Mouse (Mus musculus): ENCODE results near the gene Lmnb2. TPM values are rescaled to one million over a fixed set of nuclear protein-coding genes. Genes with fewer than 3 reads are reported as not detected.

Lmnb2 gene
- total RNA-seq (2021): 10 to 100 TPM; 15.5 to 17.2 TPM

DNA sequence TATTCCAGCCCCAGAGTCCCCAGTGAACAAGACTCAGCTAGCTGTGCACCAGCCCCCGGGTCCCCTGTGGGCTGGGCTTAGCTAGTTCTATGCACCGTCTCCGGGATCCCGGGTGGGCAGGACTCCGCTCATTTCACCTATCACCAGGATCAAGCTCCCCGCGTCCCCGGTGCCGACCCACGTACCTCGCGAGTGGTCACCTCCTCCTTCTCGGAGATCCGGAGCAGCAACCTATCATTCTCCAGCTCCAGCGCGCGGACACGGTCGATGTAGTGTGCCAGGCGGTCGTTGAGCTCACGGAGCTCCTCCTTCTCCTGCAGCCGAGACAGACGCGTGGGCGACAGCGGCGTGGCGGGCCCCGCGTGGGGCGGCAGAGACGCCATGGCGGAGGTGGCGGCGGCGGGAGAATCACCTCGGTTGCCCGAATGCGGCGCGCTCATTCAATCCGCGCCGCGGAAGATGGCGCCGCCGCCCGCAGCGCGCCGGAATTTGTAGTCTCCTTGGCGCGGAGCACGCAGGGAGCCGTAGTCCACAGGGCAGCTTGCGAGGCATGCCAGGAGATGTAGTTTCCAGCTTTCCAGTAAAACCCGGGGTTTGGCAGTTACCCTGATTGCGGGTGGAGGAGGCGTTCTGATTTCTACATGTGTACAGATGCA is at the start of gene Lmnb2:
TSS of gene Lmnb2 (minus strand) at position 467 of the 656 bp plus-strand sequence.
- DNase-seq: peak; percentile 76

DNA sequence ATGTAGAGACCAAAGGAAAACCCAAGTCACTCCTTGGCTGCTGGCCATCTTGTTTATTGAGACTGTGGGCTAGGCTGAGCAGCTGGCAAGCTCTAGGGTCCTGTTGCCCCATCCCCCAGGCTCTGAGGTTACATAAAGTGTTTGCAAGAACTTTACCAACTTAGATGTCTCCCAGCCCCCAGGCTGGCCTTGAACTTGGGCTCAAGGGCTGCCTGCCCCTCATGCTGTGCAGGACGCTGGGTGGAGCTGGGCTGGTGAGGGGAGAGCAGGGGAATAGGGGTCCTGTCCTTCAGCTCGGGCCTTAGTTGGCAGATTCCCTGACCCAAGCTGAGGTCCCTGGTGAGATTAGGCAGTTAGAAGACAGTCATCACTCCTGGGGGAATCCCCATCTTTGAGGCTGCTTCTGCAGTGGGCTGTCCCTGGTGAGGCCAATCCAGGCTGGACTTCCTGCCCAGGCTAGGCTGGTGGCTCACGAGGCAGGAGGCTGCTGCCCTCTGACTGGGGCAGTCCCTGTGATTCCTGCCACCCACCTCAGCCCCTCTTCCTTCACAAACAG is 49.1 kb upstream of the Lmnb2 start:
- no peak for DNase-seq

DNA sequence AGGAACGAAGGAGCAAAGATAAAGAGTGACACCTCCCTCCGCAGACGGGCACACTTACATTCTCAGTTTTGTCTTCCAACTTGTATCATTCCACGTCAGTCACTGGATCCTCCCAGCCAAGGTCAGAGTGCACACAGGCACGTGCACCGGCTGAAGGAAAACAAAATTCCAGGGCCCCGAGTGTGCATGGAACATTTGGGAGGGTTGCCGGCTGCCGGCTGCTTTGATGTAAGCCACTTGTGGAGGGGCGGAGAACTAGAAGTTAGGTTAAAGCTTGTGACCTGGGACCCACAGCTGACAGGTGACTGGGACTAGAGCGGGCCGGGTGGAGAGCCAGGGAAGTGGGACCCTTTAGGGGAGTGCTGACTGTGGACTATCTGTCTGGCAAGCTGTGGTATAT is 48.3 kb upstream of the Lmnb2 start:
- DNase-seq: no peak

DNA sequence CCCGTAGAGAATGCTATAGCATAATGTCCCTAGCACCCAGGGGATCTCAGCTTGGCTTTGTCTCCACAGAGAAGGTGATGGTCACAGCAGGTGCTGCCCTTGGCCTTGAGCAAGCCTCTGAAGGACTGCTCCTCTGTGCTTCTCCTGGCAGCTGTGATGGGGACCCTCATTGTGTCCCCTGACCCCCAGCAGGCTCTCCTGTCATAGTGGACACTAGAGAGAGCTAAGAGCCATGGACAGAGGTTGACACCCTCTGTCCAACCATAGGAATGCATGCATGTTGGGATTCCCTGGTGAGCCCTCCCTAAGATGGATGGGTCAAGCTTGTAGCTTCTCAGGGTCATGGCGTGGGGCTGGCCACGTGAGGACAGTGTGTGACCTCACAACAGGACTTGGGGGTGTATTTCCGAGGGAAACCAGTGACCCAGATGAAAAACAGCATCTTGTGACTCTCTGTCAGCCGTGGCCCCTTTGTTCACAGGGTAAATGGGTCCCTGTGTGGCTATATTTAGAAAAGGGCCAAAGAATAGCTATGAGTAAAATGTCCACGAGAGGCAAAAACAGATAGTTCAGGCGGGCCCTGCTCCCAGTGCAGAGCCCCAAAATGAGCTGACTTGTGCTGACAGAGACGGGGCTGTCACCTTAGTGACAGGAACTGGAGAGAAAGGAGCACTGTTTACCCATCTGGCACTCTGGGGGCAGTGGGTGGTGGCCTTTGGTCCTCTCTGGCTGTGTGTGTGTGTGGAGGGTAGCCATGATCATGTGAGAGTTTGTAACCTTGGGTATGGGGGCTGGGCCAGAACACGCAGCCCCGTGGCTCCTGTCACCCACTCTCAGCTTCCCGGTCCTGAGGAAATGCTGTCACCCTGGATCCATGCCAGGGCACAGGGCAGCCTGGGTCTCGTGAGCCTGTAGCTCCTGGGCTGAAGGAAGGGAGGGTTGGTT is 45.3 kb upstream of the Lmnb2 start:
- peak; percentile 69 for DNase-seq

DNA sequence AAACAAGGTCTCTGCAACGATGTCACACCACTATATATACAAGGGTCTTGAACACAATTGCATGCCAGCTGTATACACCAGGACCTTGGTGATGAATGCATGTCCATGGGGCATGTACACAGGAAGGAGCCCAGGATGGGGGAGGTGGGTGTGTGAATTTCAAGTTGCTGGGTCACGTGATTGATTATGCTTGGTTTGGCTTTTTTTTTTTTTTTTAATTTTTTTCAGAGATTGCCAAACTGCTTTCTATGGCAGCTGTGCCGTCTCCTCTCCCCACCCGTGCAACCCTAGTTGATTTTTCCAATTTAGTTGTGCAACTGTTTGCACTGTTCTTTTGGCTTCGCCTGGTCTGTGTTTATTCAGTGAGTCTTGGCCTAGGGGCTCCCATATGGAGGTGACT is 44.5 kb upstream of the Lmnb2 start:
- no peak for DNase-seq

DNA sequence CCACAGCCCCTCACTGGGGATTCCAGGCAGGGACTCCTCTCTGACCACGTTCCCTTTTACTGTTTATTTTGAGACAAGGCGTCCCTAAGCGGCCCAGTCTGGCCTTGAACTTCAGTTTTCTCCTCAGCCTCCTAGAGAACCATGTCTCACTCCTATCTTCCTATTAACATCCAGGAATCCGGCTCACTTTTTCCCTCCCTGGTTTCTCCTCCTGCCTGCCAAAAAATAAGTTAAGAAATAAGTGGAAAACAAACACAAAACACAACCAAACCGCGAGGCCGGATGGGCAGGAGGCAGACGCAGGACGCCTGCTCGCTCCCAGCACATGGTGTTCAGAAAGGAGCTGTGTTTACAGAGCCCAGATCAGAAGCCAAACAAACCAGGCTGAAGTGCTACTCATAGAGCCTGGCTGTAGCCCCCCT is 44.0 kb upstream of the Lmnb2 start:
- DNase-seq: no peak

DNA sequence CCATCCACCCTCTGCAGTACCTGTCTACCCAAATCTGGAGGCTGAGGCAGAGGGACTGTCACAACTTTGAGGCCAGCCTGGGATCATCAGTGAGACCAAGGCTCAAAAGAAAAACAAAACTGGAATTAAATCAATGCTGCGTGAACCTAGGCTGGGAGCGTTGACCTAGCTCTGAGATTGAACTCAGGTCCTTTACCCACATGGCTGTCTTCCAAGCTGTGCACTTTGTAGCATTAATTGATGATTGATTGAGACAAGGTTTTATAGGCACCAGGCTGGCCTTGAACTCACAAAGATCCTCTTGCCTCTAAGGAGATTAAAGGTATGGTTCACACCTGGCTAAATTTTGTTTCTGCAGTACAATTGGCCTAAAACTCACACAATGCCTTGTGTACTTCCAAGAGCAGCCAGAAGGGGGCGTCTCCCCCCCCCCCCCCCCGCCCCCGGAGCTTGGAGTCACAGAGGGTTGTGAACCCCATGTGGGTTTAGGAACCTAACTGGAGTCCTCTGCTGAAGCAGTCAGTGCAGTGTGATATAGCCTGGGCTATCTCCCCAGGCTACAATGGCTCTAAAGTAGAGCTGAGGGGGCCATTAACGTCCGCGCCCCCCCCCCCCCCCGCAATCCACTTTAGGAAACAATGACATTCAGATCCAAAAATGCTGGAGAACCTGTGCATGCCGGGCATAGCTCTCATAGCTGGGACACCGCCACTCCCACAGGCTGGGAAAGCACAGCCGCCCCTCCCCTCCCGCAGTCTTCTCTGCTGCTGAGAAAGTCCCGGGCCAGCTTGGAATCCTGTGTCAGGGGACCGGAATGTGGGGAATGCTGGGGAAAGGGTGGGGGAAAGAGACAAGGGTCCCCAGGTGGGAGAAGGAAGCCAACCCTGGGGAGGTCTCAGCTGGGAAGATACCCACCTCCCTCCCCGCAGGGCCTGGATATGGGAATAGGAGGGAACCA is 42.8 kb upstream of the Lmnb2 start:
- DNase-seq: peak; percentile 76

DNA sequence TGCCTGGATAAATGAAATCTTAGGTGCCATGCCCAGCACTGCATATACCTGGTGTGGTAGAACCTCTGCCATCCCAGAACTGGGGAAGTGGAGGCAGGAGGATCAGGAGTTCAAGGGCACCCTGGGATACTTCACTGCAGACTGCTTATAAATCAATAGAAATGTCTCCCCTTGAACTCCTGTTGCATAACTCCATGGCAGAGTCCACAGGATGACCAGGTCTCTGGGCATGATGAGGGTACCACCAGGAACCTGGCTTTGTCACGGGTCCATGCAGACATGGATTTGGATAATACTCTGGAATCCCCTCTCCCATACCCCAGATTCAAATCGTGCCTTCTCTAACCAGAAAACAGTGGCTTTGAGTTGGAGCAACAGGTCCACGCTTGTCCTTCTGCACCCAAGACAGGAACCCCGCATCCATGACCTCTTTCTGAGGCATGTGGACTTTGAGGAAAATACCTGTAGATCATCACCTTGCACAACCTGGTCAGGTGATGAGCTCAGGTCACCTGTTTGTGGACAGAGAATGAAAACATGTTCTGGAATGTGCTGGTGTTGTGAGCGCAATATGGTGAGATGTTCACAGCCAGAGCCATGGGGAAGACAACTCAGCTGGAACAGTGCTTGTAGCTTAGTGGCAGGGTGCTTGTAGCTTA is 41.1 kb upstream of the Lmnb2 start:
- DNase-seq: no peak

DNA sequence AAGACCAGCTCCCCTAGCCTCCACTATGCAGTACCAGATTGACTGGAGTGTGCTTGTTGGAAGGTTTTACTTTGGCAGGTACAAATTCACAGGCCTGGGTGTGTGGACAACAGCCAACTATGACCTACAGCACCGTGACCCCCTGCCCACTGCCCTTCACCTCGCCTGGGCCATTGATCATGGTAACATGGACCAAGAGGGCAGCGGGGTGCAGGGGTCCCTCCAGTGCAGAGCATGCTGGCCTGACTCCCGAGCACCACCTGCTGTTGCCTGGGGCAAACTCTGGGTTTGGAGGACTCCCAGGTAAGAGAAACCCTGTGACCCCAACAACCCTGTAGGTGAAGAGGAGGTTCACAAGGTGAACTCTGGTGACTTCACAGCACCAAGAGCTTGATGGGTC is 39.7 kb upstream of the Lmnb2 start:
- no peak for DNase-seq

DNA sequence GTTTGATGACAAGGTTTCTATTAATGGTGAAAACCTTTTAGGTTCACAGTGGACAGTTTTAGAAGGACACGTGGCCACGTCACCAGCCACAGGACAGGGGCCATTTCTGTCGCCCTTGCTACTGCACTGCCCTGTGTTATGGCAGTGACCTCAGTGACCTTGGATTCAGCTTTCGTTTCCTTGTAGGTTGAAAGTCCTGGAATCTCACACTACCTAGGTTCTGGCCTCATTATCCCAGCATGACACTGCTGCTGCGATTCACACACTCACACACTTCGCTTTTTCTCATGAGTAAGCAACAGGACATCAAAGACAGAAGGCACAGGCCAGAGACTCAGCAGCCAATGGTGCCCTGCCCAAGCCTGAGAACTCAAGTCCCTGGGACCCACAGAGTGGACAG is 38.9 kb upstream of the Lmnb2 start:
- DNase-seq: no peak

DNA sequence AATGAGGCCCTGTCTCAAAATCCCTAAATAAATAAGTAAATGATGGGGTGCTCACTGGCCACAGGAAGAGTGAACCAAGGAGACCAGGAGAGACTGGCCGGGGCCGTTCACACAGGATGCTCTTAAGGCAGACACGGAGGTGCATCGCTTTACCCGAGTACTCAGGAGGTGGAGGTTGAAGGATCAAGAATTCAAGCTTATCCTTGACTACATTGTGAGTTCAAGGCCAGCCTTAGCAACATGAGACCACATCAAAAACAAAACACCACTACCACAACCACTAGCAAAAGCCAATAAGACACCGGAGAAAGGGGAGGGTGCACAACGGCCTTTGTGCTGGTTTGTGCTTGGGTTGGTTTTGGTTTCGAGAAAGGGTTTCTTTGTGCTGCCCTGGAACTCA is 38.3 kb upstream of the Lmnb2 start:
- no peak for DNase-seq

DNA sequence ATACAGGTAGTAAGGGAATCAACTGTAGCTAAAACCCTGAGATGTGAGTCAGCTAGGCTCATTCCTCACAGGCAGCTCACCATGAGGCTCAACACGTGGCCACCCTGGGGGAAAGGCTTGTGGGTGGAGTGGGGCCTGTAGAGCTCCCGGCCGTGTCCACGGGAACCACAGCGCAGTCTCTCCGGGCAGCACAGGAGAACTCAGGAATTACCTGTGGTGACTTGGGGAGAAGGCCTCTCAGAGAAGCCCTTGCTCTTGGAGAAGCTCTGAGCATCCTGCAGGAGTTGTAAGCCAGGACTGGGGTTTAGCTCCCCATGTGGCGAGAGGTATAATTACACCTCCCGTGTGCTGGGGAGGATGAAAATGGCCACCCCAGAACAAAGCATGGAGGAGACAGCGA is 37.5 kb upstream of the Lmnb2 start:
- DNase-seq: peak; percentile 78

DNA sequence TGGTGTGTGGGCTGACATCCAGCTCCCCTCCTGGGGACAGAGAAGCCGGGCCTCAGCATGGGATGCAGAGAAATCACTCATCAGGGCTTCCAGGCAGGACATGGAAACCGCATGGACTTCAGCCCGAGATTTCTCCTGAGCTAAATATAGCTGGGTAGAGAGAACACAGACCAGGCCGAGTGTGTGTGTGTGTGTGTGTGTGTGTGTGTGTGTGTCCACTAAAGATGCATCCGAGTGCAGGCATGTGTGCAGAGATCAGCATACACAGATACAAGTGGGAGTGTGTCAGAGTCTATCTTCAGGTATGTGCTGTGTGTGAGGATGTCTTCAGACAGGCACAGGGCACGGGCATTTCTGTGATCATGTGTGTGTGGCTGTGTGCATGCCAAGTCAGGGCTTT is 36.8 kb upstream of the Lmnb2 start:
- peak; percentile 63 for DNase-seq

DNA sequence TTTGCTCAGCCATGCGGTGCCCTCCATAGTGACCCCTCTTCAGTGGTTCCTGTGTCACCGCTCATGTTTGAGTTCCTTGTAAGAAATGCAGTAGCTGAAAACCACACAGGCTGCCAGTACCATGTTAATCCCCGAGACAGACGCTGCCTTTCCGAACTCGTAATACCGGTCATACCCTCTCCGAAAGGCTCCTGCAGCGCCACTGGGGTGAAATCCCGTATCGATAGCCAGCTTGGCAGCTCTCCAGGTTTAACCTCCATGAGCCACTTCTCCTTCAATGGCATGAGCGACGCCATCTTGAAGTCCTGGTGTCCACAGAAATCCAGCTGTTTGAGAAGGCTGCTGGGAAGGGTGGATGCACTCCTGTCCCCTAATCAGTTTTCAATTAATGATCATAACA is 36.4 kb upstream of the Lmnb2 start:
- no peak for DNase-seq

DNA sequence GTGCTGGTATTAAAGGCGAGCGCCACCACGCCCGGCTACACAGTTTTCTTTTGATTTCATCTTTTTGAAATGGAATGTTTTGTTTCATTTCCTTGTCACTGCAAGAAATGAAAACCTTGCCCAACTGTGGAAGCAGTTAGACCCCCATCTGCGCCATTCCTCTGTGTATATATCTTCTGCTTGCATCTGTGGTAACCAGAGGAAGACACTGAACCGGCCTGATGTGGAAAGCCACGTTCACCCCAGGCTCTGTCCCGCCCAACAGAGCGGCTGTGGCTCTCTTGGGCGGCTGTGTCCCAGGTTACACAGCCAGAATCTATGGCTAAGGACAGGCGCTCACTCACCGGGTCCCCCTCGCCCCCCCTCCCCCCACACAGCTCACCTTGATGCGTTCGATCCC is 34.4 kb upstream of the Lmnb2 start:
- DNase-seq: no peak

DNA sequence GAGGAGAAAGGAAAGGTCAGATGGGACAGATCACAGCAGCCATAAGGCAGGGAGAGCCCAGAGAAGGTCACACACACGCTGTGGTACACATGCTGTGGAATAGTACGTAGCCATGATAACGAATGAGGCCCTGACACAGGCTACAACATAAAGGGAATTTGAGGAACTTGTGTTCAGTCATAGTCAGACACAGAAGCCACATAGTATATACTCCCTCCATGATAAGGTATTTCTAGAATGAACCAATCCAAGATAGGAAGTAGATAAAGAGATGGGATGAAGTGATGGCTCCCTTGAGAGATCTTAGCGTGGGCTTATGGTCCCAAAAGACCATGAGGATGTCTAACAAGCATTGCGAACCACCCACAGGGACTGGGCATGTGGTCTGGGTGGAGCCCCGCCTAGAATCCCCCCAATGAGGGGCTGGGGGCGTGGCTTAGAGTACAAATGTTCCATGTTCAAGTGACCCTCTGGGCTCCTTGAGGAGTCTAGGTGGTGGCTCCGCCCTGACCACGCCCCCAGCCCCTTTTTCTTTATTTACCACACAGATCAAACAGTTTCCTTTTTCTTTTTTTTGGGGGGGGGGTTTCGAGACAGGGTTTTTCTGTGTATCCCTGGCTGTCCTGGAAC is 33.8 kb upstream of the Lmnb2 start:
- DNase-seq: no peak

DNA sequence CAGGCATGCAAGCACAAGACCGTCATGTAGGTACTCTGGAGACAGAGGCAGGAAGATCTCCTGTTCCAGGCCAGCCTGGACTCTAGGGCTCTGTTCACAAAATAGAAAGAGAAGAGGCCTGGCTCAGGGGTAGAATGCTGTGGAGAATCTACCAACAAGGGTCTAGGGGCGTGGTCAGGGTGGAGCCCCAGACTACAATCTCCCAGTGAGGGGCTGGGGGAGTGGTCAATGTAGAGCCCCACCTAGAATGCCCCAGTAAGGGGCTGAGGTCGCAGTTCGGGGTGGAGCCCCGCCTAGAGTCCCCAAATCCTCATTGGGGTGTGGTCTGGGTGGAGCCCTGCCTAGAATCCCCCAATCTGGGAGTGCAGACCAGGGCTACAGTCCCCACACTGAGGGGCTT is 32.3 kb upstream of the Lmnb2 start:
- no peak for DNase-seq

DNA sequence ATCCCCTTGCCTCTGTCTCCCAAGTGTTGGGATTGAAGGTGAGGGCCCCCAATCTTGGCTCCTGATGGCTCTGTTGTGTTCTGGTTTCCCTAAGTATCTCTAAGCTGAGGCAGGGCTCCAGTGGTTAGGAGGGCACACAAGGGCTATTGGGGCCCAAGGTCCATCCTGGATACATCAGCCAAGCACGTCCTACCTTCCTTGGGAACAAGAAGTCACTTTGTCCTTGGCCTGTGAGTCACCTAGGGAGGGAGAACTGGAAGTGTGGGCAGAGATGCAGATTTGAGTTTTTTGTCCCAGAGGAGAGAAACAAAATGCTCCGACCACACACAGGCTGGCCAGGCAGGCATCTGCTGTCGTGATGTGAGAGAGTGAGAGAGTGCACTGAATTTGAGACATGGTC is 31.0 kb upstream of the Lmnb2 start:
- DNase-seq: no peak

DNA sequence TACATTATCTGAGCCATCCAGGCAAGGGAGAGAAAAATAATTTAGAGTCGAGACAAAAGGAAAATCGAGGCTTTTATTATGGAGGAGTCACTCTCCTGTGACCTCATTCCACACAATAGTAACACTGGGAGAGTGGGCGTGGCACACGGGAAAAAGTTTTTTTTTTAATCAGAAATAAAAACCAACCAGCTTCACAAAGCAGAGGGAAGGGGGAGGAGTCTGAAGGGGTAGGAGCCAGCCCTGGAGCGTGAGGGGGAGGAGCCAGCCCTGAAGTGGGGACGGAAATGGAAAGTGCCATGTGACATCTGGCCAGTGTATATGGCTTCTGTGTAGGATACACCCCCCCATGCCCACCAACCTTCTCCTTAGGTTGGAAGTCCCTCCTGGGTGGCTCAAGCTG is 30.5 kb upstream of the Lmnb2 start:
- peak; percentile 63 for DNase-seq

DNA sequence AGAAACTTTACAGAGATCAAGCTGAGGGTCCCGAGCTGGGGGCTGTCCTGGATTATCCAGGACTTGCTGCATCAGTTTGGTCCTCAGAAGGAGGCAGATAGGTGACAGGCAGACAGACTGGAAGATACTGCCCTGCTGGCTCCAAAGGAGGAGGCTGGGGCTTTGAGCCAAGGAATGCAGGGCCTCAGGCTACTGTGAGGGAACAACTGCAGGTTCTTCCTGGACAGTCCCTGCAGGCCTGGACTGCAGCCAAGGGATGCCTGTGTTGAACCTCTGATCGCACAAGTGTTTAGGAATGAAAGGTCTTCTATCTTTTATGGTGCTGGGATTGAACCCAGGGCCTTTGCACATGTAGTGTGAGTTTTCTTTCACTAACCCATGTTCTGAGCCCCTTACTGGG is 29.8 kb upstream of the Lmnb2 start:
- DNase-seq: peak; percentile 69

DNA sequence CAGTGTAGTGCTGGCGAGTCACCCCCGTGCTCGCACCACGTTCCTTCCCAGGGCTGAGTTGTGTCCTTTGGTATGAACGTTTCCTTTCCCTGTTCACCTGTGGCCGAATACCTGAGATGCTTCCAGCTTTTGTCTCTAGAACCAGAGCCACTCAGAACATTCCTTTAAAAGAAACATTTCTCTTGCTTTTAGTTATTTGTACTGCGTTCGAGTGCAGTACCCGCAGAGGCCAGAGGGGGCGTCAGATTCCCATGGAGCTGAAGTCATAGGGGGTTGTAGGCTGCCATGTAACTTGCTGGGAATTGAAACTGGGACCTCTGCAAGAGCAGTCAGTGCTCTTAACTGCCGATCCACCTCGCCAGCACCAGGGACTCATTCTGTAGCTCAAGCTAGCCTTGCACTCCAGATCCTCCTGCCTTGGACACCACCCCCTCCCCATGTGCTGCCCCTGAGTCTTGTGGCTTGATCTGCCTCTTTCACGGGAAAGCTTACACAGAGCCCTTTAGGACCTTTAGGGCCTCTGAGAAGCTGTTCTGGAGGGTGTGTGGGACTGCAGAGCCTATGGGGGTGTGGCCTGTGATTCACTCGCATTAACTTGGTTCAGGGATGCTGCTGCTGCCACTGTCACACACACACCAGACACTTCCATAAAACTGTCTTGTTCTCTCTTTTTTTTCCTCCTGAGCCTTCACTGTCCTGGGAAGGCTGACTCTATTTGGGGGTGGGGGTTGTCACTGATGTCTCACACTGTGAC is 28.8 kb upstream of the Lmnb2 start:
- no peak for DNase-seq
